Mouse (Mus musculus) c-Kit-positive CD71-positive TER-119-negative erythroid progenitor cells, embryonic 14.5 days (primary cell): Measurements from ENCODE around the gene Fam47e.
"Not testable (repeated sequence)": the region's sequence is repeated elsewhere in the genome, so short reads cannot be mapped to it uniquely, and the experiment has no call there.

Source experiments
- DNase-seq: peaks from one replicate; pipeline ENCODE4 v3.0.0-alpha.2; 2013; ENCODE audit warnings: low read depth

Fam47e gene

DNA sequence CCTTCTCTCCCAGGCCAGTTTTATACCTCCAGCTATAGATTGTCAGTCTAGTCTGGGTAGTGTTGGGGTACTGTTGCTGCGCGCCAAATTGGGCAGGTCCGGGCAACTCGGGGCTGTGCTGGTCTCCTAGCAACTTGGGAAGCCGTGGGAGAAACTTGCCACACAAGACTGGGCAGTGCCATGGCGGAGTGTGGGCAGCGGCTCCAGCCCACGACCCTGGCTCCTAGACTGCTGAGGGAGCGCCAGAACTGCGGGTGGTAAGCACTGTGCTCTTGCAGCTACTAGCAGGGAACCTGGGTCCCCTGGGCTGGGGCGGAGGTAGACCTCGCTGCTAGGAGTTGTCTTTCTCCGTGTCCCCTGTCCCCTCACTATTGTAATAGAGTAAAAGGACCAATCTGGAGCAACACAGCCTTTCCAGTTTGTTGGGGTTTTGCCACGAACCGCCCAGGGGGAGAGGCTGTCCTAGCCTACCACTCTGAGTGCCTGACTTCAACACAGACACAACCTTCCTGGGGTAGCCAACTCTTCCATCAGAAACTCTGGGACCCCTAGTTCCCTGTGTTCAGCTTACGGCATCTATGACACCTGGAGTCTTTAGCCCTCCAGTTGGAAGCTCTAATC lies at the start of gene Fam47e:
Fam47e (plus strand) TSS at position 179 of the 621 bp plus-strand sequence.
- DNase-seq = no peak

DNA sequence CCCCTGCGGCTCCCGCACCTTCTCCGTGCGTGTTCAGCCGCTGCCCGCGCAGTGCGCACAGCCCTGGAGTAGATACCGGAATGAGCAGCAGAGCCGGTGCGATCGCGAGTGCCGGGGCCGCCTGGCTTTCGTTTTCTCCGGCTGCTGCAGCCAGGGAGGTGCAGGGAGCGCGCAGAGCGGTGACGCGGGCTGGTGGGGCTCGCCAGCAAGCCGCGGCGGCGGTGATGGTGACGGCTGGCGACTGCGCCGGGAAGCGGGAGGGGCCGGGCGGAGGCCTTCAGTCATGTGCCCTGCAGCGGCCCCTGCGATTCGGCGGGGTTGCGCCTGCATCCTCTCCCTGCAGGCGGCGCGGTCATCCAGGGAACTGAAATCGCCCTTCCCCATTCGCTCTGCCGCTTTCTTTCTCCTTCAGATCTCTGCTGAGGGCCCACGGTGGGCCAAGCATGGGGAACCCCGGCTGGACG lies 49.4 kb upstream of the Fam47e start:
- peak; percentile 78 for DNase-seq

- DNase-seq = peak; percentile 60
Observed at GRCm38 (mm10) chr5:92506301-92506729, 48.6 kb upstream of the Fam47e start.

DNA sequence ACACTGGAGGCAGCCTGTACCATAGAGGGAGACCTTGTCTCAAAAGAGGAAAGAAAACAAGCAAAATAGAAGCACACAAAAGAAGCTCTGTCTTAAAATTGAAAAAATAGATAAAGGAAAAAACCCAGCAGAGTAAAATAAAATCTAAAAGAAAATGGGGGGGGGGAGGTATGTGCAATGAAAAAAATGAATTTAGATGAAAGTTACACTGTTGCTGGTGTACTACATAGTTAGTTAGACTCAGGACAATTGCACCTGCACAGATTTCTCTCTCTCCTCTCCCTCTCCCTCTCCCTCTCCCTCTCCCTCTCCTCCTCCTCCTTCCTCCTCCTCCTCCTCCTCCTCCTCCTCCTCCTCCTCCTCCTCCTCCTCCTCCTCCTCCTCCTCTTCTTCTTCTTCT lies 48.1 kb upstream of the Fam47e start, which contains the start of gene Scarb2:
Scarb2 (minus strand) TSS at position 101 of the 400 bp plus-strand sequence.
- DNase-seq = no peak

GRCm38 (mm10) chr5:92508853-92509252 lies 46.0 kb upstream of the Fam47e start:
- no peak for DNase-seq

GRCm38 (mm10) chr5:92511256-92511655 lies 43.6 kb upstream of the Fam47e start:
- DNase-seq = no peak

DNA sequence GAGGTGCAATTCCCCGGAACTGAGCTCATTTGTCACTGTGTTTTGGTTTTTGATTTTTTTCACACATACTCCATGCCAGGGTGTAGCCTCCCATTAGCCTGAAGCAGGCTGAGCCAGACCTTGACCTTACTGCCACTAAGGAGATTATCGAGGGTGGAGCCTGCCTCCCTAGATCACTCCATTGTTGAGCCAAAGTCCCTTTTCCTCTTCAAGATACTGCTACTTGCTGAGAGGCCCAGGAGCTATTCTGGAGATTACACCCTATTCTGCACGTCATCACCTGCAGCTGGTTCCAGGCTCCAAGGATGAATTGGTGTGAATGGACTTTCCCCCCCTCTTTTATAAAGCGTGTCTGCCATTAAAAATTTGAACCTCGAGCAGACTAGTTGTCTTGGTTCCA lies 42.8 kb upstream of the Fam47e start:
- DNase-seq = no peak

GRCm38 (mm10) chr5:92521131-92521530 lies 33.7 kb upstream of the Fam47e start:
- DNase-seq = not testable (repeated sequence)

- no peak for DNase-seq
Observed at GRCm38 (mm10) chr5:92524821-92525258, 30.0 kb upstream of the Fam47e start.

DNA sequence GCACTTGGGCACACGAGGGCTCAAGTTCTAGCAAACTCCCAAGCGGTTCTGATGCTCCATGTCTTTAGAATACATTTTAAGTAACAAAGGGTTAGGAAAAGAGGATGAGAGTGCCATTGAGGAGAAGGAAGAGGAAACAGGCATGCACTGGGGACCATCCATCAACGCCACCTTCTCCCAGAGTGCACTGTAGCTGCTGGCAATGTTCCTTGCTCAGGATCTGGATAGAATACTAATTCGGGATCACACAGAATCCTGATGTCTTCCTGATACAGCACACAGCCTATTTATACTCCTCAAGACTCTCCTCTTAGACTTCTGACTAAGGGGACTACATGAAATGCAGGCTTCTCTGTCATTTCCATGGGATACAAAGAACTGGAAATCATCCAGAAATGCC lies 15.2 kb upstream of the Fam47e start:
- DNase-seq = no peak

- DNase-seq = no peak
Observed at GRCm38 (mm10) chr5:92552611-92553010, 2.3 kb upstream of the Fam47e start.

- DNase-seq = peak; percentile 6
Observed at GRCm38 (mm10) chr5:92553939-92554338, 930 bp upstream of the Fam47e start.

DNA sequence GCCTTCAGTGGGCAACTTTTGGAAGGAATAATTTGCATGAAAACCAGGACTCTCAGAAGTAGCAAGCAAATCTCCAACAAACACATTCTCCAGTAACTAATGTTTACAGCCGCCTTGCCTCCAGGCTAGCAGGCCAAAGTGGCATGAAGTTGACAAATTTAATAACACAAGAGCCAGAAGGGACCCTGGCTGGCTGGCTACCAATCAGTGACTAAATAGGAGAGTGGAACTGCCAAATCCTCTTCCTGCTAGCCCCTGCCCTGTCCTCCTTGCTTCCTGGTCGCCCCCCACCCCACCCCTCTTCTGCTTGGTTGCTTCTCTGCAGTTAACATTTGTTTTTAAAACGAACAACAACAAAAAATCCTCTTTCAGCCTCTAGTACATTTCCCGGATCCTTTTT lies 426 bp upstream of the Fam47e start:
- DNase-seq = no peak

GRCm38 (mm10) chr5:92555905-92556304 lies 1.0 kb downstream of the Fam47e start:
- no peak for DNase-seq

- DNase-seq = no peak
Observed at GRCm38 (mm10) chr5:92557508-92557907, 2.6 kb downstream of the Fam47e start.

- DNase-seq = no peak
Observed at GRCm38 (mm10) chr5:92560201-92560600, 5.3 kb downstream of the Fam47e start.

DNA sequence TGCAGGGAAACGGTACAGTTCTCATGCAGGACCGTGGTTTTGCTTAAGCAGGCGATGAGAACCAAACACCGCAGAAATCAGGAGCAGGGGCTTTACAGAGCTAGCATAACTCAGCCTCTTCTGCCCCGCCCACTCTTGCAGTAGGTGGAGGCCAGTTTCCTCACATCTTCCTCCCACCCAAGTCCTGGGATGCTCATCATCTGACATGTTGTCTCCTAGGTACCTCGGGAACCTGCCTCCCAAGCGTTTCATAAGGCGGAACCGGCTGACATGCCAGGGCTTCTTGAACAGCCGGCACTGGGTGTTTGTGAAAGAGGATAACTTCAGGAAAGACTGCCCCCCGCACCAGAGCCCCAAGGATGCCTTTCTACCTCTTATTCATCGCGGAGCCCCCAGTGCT lies 7.1 kb downstream of the Fam47e start:
- no peak for DNase-seq

- DNase-seq = no peak
Observed at GRCm38 (mm10) chr5:92571232-92571631, 16.4 kb downstream of the Fam47e start.

- no peak for DNase-seq
Observed at GRCm38 (mm10) chr5:92579559-92579958, 24.7 kb downstream of the Fam47e start.

DNA sequence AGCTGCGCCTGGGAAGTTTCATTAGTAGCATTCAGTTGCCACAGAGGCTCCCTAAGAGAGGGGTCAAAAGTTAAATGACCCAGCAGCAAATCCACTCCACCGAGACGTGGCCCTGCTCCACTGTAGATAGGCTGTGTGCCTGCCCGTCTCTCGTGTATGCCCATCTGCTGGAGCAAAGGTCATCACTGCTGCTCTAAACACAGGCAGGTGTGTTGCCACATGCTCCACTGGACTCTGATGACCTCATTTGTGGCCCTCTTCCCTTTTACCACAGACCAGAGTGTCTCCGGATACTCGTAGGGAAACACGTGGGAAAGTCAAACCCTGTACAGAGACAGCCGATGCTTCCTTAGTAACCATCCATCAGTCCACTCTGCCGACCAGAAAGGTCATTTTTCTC lies 31.1 kb downstream of the Fam47e start:
- DNase-seq = no peak

- DNase-seq = no peak
Observed at GRCm38 (mm10) chr5:92595026-92595425, 40.2 kb downstream of the Fam47e start.

GRCm38 (mm10) chr5:92596865-92597264 lies 42.0 kb downstream of the Fam47e start:
- no peak for DNase-seq

DNA sequence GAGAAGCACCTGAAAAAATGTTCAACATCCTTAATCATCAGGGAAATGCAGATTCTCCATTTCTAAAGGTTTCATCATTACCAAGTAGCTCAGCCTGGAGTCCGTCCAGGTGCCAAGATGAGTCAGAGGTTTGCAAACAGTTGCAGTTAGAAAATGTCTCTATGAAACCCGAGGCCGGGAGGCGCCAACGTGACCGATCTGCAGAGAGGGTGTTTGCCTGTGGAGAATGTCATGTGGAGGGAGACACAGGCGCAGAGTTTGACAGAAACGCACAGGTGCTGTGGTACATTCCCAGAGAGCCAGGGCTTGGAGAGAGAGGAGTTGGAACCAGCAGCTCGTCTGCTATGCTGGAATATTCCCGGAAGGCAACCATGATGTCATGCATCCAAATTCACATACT lies 44.2 kb downstream of the Fam47e start:
- no peak for DNase-seq
